Mouse (Mus musculus) limb, embryonic 10.5 days (tissue): ENCODE results near the gene Ezh2. TPM values are rescaled to one million over a fixed set of nuclear protein-coding genes. Genes with fewer than 3 reads are reported as not detected.
A peak's percentile ranks its signal among the peaks of the same experiment; 100 is the strongest.
"Not testable (repeated sequence)": the region's sequence is repeated elsewhere in the genome, so short reads cannot be mapped to it uniquely, and the experiment has no call there.

Experiments used
- DNase-seq: peaks from one replicate; pipeline ENCODE4 v3.0.0-alpha.2; 2017; ENCODE audit warnings: low spot score
- H3K27ac ChIP-seq: fragments of 300-500 bp; sonication (generic); 2 replicates; pipeline ENCODE4 v1.5.1; 2016; ENCODE audit warnings: mild to moderate bottlenecking
- H3K27me3 ChIP-seq: fragments of 300-500 bp; sonication (generic); 2 replicates; pipeline ENCODE4 v1.6.1; 2016; ENCODE audit warnings: low read depth, mild to moderate bottlenecking; ENCODE audit not compliant: poor library complexity, severe bottlenecking
- H3K36me3 ChIP-seq: fragments of 300-500 bp; sonication (generic); 2 replicates; pipeline ENCODE4 v1.6.1; 2016; ENCODE audit warnings: mild to moderate bottlenecking, moderate library complexity
- H3K4me1 ChIP-seq: fragments of 300-500 bp; sonication (generic); 2 replicates; pipeline ENCODE4 v1.6.1; 2016
- H3K4me3 ChIP-seq: fragments of 300-500 bp; sonication (generic); 2 replicates; pipeline ENCODE4 v1.5.1; 2016; ENCODE audit warnings: mild to moderate bottlenecking, moderate library complexity
- H3K9me3 ChIP-seq: fragments of 300-500 bp; sonication (generic); replicated peaks from 2 replicates; pipeline ENCODE4 v1.6.1; 2016; ENCODE audit warnings: mild to moderate bottlenecking
- WGBS: fragments of 180-500 bp; shearing (Covaris S2); methylation state at CpG from one replicate; pipeline ENCODE4 v1.1.7; 2016; 5-methylcytosine and 5-hydroxymethylcytosine counted together
- polyA plus RNA-seq: library from polyadenylated mRNA; unstranded; fragments of >200 nt; fragmentation: Nextera tagmentation; extraction: Ambion mirVana; gene quantifications from 2 replicates; pipeline ENCODE4 v1.2.1, GENCODE M21; 2016

Gene Ezh2
- polyA plus RNA-seq: 150 and 171 TPM in 2 replicates

GRCm38 (mm10) chr6:47594926-47595623, at the start of gene Ezh2:
Gene Ezh2, minus strand, starts transcription at chr6:47595341.
- H3K27ac ChIP-seq: peak within 1 kb of the TSS; percentile 100
- no peaks in the 10 kb centered on the region for H3K9me3 ChIP-seq
- H3K27me3 ChIP-seq: no peaks in the 10 kb centered on the region
- H3K4me1 ChIP-seq: peaks cover 20% of the 10 kb centered on the region; the same call in 1 of the 2 replicates
- peak; percentile 97 for DNase-seq
- H3K4me3 ChIP-seq: peak within 1 kb of the TSS; percentile 77
- H3K36me3 ChIP-seq: no peaks in the 10 kb centered on the region
- under 1% methylated on average over 68 of the region's 69 CpGs for WGBS

- H3K27ac ChIP-seq: no peak overlapping the region
- no peaks in the 10 kb centered on the region for H3K27me3 ChIP-seq
- WGBS: 78% methylated on average over 6 of the region's 6 CpGs
- no peaks in the 10 kb centered on the region for H3K9me3 ChIP-seq
- H3K4me1 ChIP-seq: no peaks in the 10 kb centered on the region
- no peaks in the 10 kb centered on the region for H3K36me3 ChIP-seq
- DNase-seq: no peak
- H3K4me3 ChIP-seq: no peak overlapping the region
These were observed 41.5 kb upstream of the Ezh2 start for GRCm38 (mm10) chr6:47636527-47637076.

- H3K36me3 ChIP-seq: no peaks in the 10 kb centered on the region
- H3K4me1 ChIP-seq: no peaks in the 10 kb centered on the region
- no peak overlapping the region for H3K4me3 ChIP-seq
- WGBS: 78% methylated on average over 5 of the region's 5 CpGs
- DNase-seq: no peak
- no peaks in the 10 kb centered on the region for H3K9me3 ChIP-seq
- no peak overlapping the region for H3K27ac ChIP-seq
- H3K27me3 ChIP-seq: no peaks in the 10 kb centered on the region
These were observed 40.9 kb upstream of the Ezh2 start for GRCm38 (mm10) chr6:47635995-47636526.

DNA sequence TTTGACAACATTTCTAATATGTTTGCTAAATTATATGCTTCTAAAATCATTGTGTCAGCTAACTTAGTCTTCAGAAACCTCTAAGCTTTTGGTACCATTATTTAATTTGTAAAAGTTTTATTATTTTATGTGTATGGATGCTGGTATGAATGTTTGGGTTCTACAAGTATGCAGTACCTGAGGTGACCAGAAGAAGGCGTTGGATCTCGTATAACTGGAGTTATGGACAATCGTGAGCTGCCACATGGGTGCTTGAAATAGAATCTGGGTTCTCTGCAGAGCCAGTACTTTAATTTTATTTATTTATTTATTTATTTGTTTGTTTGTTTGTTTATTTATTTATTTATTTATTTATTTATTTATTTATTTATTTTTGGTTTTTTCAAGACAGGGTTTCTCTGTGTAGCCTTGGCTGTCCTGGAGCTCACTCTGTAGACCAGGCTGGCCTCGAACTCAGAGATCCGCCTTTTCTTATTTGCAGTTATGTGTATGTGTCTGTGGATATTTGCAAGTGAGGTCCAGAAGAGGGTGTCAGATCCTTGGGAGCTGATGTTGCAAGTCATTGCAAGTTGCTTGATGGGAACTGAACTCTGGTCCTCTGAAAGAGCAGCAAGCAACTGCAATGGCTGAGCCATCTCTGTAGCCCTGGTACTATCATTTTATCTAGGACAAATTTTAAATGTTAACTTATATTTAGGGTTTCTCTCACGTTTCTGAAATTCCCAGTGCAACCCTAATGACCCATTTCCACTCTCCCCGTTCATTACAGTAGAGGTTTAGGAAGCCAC, 40.3 kb upstream of the Ezh2 start:
- 75% methylated on average over 7 of the region's 7 CpGs for WGBS
- Histone ChIP-seq H3K4me1 (no peaks in the 10 kb centered on the region), H3K27ac (no peak overlapping the region), H3K27me3 (no peaks in the 10 kb centered on the region), H3K4me3 (no peak overlapping the region), H3K36me3 (no peaks in the 10 kb centered on the region), H3K9me3 (no peaks in the 10 kb centered on the region)
- no peak for DNase-seq

- DNase-seq: no peak
These were observed 38.3 kb upstream of the Ezh2 start for GRCm38 (mm10) chr6:47633467-47633866.

DNA sequence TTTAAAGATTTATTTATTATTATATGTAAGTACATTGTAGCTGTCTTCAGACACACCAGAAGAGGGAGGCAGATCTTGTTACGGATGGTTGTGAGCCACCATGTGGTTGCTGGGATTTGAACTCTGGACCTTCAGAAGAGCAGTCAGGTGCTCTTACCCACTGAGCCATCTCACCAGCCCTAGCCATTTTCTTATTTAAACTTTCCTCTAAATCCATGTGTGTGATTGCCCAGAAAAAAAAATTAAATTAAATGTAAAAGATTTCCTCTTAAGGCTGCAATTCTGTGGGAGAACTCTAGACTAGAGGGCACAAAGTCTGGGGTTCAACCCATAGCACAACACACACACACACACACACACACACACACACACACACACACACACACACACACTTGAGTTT, 34.9 kb upstream of the Ezh2 start:
- H3K27ac ChIP-seq, DNase-seq, H3K27me3 ChIP-seq, H3K9me3 ChIP-seq, H3K36me3 ChIP-seq, H3K4me3 ChIP-seq, H3K4me1 ChIP-seq: not testable (repeated sequence)
- 88% methylated on average over 1 of the region's 1 CpGs for WGBS

More at GRCm38 (mm10) chr6:47633467-47633866, 38.3 kb upstream of the Ezh2 start:
- H3K4me3 ChIP-seq: no peak overlapping the region
- no peaks in the 10 kb centered on the region for H3K27me3 ChIP-seq
- no peaks in the 10 kb centered on the region for H3K9me3 ChIP-seq
- no peaks in the 10 kb centered on the region for H3K4me1 ChIP-seq
- no peaks in the 10 kb centered on the region for H3K36me3 ChIP-seq
- H3K27ac ChIP-seq: no peak overlapping the region

- Histone ChIP-seq H3K4me1 (no peaks in the 10 kb centered on the region), H3K4me3 (no peak overlapping the region), H3K36me3 (no peaks in the 10 kb centered on the region), H3K27ac (no peak overlapping the region), H3K27me3 (no peaks in the 10 kb centered on the region), H3K9me3 (no peaks in the 10 kb centered on the region)
- no peak for DNase-seq
- 60% methylated on average over 3 of the region's 3 CpGs for WGBS
These were observed 32.8 kb upstream of the Ezh2 start for GRCm38 (mm10) chr6:47627978-47628377.

GRCm38 (mm10) chr6:47626976-47627375, 31.8 kb upstream of the Ezh2 start:
- not testable (repeated sequence) for DNase-seq, H3K27ac ChIP-seq, H3K4me3 ChIP-seq, H3K9me3 ChIP-seq, H3K27me3 ChIP-seq, H3K4me1 ChIP-seq, H3K36me3 ChIP-seq
- 88% methylated on average over 3 of the region's 3 CpGs for WGBS

DNA sequence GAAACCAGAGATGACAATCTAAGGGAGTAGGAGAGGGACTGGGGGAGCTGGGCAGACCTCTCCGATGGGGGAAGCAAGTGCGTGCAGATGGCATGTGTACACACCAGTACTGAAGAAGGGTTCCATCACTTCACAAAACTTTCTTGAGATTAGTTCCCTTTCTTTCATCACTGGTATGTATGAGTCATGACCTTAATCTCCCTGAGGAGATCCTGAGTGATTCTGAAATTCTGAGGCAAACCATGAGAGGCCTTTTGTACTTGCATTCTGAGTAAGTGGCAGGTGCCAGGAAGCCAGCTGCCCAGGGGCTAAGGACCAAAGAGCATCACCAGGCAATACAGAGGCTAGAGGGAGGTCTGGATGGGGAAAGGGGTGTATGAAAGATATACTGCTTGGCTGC, 25.9 kb upstream of the Ezh2 start:
- no peaks in the 10 kb centered on the region for H3K9me3 ChIP-seq
- 88% methylated on average over 2 of the region's 2 CpGs for WGBS
- H3K4me3 ChIP-seq: no peak overlapping the region

GRCm38 (mm10) chr6:47608306-47608705, 13.2 kb upstream of the Ezh2 start:
- DNase-seq, H3K4me1 ChIP-seq, H3K4me3 ChIP-seq, H3K36me3 ChIP-seq, H3K27ac ChIP-seq, H3K9me3 ChIP-seq, H3K27me3 ChIP-seq: not testable (repeated sequence)
- WGBS: 62% methylated on average over 5 of the region's 5 CpGs

More for the DNA sequence above, 25.9 kb upstream of the Ezh2 start:
- no peaks in the 10 kb centered on the region for H3K36me3 ChIP-seq
- H3K27me3 ChIP-seq: no peaks in the 10 kb centered on the region
- no peak overlapping the region for H3K27ac ChIP-seq
- no peak for DNase-seq
- no peaks in the 10 kb centered on the region for H3K4me1 ChIP-seq

DNA sequence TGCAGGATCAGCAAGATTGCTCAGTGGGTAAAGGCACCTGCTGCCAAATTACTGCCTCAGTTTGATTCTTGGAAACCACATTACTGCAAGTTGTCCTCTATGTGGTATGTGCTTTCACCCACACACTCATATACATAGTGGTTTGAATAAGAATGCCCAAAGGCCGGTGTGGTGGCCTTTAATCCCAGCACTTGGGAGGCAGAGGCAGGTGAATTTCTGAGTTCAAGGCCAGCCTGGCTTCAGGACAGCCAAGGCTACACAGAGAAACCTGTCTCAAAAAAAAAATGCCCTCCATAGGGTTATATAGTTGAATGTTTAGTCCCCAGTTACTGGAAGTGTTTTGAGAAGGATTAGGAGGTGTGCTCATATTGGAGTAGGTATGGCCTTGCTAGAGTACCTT, 6.8 kb upstream of the Ezh2 start:
- no peaks in the 10 kb centered on the region for H3K27me3 ChIP-seq
- no peak overlapping the region for H3K27ac ChIP-seq
- H3K9me3 ChIP-seq: no peaks in the 10 kb centered on the region
- 78% methylated on average over 1 of the region's 1 CpGs for WGBS
- no peak overlapping the region for H3K4me3 ChIP-seq
- H3K4me1 ChIP-seq: no peaks in the 10 kb centered on the region
- no peaks in the 10 kb centered on the region for H3K36me3 ChIP-seq
- DNase-seq: no peak

- no peak for DNase-seq
- Histone ChIP-seq H3K27ac (peak overlapping the region; percentile 100), H3K4me1 (peaks cover 20% of the 10 kb centered on the region; the same call in 1 of the 2 replicates), H3K27me3 (no peaks in the 10 kb centered on the region), H3K9me3 (no peaks in the 10 kb centered on the region), H3K36me3 (no peaks in the 10 kb centered on the region), H3K4me3 (peak overlapping the region; percentile 77)
- 4% methylated on average over 6 of the region's 6 CpGs for WGBS
These were observed 555 bp upstream of the Ezh2 start for GRCm38 (mm10) chr6:47595696-47596095.
